Mouse (Mus musculus): ENCODE measurements around the gene Slc15a4.

Gene Slc15a4

DNA sequence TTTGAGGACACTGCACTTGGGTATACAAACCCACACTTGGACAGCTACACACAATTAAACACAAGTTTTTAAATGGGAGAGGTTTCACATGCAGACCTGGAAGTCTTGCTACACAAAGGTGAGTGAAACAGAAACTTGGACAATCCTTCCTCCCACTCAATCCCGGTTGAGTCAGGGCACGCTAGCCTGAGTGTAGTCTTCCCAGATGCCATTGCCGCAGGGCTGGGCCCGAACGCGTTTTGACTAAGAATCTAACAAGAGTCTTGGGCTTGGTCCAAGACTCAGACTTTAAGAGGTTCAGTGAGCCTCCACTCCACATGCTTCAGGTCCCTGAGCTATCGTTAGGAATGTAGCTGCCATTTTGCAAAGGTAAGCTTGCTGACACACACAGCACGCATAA lies 12.3 kb downstream of the Slc15a4 start:
- no peak for DNase-seq (ENCODE audit: low spot score)

GRCm38 (mm10) chr5:127618834-127619233 lies 13.9 kb downstream of the Slc15a4 start:
- DNase-seq (ENCODE audit: low spot score): no peak

GRCm38 (mm10) chr5:127616884-127617635 lies 15.6 kb downstream of the Slc15a4 start:
- peak; percentile 99 for DNase-seq (ENCODE audit: low spot score)

GRCm38 (mm10) chr5:127616151-127616550 lies 16.5 kb downstream of the Slc15a4 start:
- no peak for DNase-seq (ENCODE audit: low spot score)

- no peak for DNase-seq (ENCODE audit: low spot score)
Measured at GRCm38 (mm10) chr5:127615459-127615858, 17.2 kb downstream of the Slc15a4 start.

DNA sequence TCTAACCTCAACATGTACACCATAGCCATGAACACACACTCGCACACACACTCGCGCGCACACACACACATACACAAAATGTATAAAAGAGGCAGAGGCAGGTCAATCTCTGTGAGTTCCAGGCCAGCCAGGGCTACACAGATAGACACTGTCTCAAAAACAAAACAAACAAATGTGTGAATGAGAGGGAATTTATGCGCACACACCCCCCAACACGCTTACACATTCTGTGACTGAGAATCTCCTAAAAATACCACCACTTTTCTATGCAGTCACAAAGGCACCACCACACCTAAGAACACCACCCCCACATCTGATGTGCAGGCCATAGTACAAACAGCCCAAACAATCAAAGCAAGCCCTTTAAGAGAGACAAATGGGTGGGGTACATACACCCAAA lies 20.3 kb downstream of the Slc15a4 start:
- no peak for DNase-seq (ENCODE audit: low spot score)

DNA sequence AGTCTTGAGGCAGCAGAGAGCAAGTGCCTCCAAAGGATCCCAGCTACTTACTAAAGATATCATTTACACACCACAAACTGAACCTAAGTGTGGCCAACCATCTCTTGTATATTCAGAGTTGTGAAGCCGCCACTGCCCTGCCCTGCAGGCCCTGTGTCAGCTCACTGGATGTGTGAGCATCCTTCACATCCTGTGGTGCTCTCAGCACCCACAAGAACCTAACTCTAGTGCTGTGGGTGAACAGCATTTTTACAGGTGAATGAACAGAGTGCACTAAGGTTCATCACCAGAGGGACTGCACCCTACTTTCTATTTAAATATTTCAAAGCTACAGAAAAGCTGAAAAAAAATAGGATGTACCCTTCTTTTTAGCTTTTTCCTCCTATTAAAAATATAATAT lies 20.8 kb downstream of the Slc15a4 start:
- DNase-seq (ENCODE audit: low spot score): no peak

GRCm38 (mm10) chr5:127610787-127611509 lies 21.7 kb downstream of the Slc15a4 start:
- peak; percentile 27 for DNase-seq (ENCODE audit: low spot score)

DNA sequence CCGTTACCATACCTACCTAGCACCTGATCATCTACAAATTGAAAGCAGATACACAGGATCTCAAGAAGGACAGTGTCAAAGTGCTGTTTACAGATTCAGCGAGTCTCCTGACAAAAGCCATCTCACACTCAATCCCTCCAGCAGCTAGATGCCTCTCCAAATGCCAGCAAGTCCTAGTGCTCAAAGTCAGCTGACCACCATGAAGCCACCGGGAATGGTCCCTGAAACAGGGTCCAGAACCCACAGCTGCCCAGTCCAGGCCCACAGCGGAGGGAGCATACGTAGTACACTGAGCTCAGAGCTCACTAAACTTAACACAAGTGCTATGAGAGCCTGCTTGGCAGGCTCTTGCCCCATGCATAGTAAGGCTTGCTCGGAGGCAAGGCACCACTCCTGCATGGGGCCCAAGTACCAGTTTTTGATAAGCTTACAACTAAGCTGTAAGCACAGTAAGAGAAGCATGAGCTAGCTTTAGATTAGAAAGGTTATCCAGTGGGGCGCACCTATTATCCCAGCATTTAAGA lies 23.4 kb downstream of the Slc15a4 start:
- no peak for DNase-seq (ENCODE audit: low spot score)

DNA sequence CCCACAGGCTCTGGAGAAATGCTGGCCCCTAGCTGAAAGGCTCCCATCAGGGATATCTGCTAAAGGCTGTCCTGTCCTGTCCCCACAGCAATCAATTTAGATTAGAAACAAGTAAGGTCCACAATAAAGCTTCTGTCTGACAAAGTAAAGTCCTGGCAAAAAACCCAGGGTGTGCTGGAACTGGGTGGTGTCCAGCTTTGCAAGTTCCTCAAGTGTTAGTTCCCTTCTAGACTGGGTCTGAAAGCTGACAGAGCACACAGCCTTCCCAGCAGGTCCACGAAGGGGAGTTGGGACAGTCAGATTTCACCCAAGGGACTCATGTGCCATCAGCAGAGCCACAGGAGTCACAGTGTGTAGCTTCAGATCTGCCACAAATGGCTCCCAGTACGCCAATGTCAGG lies 25.2 kb downstream of the Slc15a4 start:
- DNase-seq (ENCODE audit: low spot score): no peak

GRCm38 (mm10) chr5:127602996-127603395 lies 29.7 kb downstream of the Slc15a4 start:
- no peak for DNase-seq (ENCODE audit: low spot score)

GRCm38 (mm10) chr5:127596862-127597261 lies 35.8 kb downstream of the Slc15a4 start:
- DNase-seq (ENCODE audit: low spot score): no peak

DNA sequence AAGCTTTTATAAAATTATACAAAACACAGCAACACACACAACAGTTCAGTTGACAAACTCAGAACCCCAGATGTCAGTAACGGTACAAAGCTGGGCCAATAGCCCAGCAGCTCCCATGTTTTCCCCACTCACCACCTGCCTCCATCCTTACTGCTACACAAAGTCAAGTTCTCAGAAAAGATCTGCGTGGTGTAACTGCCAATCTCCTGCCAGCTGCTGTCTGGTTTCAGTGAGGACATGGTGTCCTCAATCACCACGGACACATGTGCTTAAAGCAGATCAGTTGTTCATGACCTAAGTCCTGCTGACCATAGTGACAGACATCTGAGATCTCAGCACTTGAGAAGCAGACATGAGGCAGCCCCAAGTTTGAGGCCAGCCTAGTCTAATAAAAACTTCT lies 37.0 kb downstream of the Slc15a4 start:
- DNase-seq (ENCODE audit: low spot score): no peak

- DNase-seq (ENCODE audit: low spot score): peak; percentile 15
Measured at GRCm38 (mm10) chr5:127592854-127593253, 39.8 kb downstream of the Slc15a4 start.

GRCm38 (mm10) chr5:127592406-127592805 lies 40.3 kb downstream of the Slc15a4 start:
- DNase-seq (ENCODE audit: low spot score): no peak

GRCm38 (mm10) chr5:127587854-127588253 lies 44.8 kb downstream of the Slc15a4 start:
- DNase-seq (ENCODE audit: low spot score): no peak

DNA sequence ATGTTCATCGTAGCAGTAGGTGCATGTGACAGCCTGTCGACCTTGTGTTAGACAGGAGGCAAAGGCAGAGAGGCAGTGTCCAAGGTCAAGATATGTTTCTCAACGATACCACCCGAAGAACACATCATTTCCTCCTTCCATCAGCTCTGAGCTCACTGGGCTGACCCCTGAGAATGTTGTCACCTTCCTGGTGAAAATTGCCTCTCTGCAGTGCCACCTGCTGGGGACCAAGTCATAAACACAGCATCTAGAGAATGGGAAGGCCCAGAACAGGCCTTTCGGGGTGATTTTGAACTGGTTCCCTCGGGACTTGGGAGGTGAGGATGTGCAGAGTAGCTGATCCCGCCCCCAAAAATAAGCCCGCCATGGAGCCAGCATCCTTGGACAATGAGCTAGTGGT lies 49.0 kb downstream of the Slc15a4 start:
- DNase-seq (ENCODE audit: low spot score): no peak

DNA sequence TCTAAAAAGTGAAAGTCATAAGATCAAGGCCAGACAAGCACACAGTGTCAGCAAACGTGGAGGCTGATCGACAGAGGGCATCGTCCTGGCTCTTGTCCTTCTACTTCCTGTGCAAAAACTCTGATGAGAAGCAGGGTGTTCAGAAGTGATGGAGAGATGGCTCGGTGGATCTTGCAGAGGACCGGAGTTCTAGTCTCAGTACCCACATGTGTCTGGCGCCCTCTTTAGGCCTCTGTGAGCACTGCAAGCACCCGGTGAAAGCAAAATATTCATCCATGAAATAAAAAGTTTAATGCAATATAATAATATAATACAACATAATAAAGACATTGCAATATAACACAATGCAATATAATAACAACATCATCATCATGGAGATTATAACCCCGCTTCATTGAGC lies 55.3 kb downstream of the Slc15a4 start:
- DNase-seq (ENCODE audit: low spot score): no peak

DNA sequence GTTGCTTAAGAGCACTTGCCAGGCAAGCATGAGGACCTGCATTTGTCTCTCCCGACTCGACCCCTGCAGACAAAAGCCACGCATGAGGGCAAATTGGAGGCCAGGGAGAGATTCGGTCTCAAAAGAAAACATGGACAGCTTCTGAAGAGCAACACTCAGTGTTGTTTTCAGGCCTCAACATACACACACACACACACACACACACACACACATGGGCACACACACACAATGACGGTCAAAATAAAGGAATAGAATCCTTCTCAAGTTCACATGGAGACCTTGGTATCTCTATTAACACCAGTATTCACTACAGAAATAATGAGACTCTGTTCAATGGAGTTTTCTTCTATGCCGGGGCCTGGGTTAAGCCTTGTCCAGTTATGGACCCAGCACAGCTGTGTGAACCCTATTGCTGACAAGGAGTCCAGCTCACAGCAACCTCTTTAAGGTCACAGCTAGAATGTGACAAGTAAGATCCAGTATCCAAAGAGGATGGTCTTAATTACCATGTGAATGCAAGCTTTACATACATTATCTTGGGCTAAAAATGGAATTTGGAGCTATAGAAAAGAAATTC lies 65.4 kb downstream of the Slc15a4 start:
- DNase-seq (ENCODE audit: low spot score): no peak

DNA sequence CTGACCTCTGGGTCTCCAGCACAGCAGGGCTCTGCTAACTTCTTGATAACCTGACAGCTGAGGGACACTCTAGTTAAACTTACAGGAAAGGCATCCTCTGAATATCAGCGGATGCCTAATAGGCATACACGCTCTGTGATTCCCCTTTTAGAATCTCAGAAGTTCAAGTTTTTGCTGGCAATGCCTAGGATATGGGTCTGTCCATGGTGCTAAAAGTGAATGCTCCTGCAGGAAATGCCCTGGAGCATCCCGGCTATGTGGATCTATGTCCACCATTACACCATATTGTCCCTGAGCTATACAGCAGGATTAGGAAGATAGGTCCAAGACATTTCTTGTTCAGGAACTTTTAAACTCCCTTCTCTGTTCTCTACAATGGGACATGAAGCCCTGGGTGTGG lies 71.6 kb downstream of the Slc15a4 start:
- no peak for DNase-seq (ENCODE audit: low spot score)

DNA sequence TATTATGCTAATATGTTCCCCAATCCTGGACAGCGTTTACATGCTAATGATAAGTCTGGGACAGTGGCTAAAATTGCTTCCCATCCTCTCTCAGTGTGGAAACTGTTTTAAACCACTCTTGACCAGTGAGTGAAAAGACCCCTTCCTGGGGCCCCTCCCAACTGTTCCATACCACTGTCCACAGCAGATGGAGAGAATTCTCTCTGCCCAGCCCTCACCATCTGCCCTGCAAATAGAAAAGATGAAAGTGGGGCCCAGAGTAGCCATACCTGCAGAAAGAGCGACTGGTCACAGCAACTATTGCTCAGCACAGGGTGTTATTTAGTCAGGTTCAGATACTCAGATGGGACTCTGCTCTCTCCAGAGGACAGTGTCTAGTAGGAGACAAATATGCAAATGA lies 84.6 kb downstream of the Slc15a4 start:
- DNase-seq (ENCODE audit: low spot score): no peak

GRCm38 (mm10) chr5:127546585-127546991 lies 86.1 kb downstream of the Slc15a4 start:
- DNase-seq (ENCODE audit: low spot score): no peak

Measured in urinary bladder, postnatal 14 days (tissue).